Mouse (Mus musculus): Measurements from ENCODE around the gene Spint3. TPM values are rescaled to one million over a fixed set of nuclear protein-coding genes. Genes with fewer than 3 reads are reported as not detected.

Gene Spint3
- polyA plus RNA-seq, 1 experiment: not detected

GRCm38 (mm10) chr2:164540652-164541427 lies 32.4 kb downstream of the Spint3 start:
- H3K4me3 ChIP-seq (ENCODE audit: insufficient read depth, low read depth, low read length): no peak overlapping the region
- no peak overlapping the region for H3K27ac ChIP-seq (replicated peaks; ENCODE audit: low read depth, low read length)
- H3K4me1 ChIP-seq (ENCODE audit: control insufficient read depth, insufficient read depth, insufficient read length, low read length): no peaks in the 10 kb centered on the region

DNA sequence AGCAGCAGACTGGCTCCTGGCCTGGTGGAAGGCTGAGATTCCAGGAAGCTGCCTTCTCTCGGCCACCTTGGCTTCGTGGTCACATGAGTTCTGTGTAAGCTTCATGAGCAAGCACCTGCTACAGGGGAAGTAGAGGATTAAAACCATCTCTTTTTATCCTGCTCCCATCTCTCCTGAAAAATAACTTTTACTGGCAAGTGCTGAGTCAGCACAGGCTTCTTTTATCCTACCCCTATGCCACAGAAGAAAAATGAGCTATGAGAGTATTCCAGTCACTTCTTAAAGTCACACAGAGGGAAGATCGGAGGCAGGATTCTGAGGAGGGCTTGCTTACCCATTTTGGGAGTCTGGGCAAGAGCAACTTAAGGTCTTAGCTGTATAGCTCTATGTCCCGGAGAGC lies 36.3 kb downstream of the Spint3 start:
- Histone ChIP-seq H3K4me1 (ENCODE audit: control insufficient read depth, insufficient read depth, insufficient read length, low read length) (no peaks in the 10 kb centered on the region), H3K27ac (replicated peaks; ENCODE audit: low read depth, low read length) (no peak overlapping the region), H3K4me3 (ENCODE audit: insufficient read depth, low read depth, low read length) (no peak overlapping the region)

- H3K27ac ChIP-seq (replicated peaks; ENCODE audit: low read depth, low read length): no peak overlapping the region
- H3K4me3 ChIP-seq (ENCODE audit: insufficient read depth, low read depth, low read length): no peak overlapping the region
- H3K4me1 ChIP-seq (ENCODE audit: control insufficient read depth, insufficient read depth, insufficient read length, low read length): no peaks in the 10 kb centered on the region
Measured at GRCm38 (mm10) chr2:164534315-164534714, 38.9 kb downstream of the Spint3 start.

DNA sequence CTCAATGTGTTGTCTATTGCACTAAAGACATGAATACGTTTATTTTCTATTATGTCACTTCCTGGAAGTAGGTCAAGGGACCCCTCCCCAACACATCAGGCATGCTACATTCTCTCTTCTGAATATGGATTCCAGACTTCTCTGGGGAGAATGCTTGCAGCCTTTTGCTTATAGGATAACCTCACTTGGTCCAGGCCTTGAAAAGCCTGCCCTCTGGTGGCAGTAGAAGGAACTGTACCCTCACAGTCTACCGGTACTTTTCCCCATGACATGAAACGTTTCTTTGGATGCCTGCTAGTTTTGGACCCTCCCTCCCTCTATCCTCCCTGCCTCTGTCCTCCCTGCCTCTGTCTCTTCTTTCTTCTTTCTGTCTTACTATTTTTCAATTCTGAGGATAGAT lies 42.1 kb downstream of the Spint3 start:
- no peak overlapping the region for H3K4me3 ChIP-seq (ENCODE audit: insufficient read depth, low read depth, low read length)
- no peak overlapping the region for H3K27ac ChIP-seq (replicated peaks; ENCODE audit: low read depth, low read length)
- H3K4me1 ChIP-seq (ENCODE audit: control insufficient read depth, insufficient read depth, insufficient read length, low read length): no peaks in the 10 kb centered on the region

- Histone ChIP-seq H3K4me3 (ENCODE audit: insufficient read depth, low read depth, low read length) (no peak overlapping the region), H3K27ac (replicated peaks; ENCODE audit: low read depth, low read length) (no peak overlapping the region), H3K4me1 (ENCODE audit: control insufficient read depth, insufficient read depth, insufficient read length, low read length) (no peaks in the 10 kb centered on the region)
Measured at GRCm38 (mm10) chr2:164528557-164528956, 44.7 kb downstream of the Spint3 start.

DNA sequence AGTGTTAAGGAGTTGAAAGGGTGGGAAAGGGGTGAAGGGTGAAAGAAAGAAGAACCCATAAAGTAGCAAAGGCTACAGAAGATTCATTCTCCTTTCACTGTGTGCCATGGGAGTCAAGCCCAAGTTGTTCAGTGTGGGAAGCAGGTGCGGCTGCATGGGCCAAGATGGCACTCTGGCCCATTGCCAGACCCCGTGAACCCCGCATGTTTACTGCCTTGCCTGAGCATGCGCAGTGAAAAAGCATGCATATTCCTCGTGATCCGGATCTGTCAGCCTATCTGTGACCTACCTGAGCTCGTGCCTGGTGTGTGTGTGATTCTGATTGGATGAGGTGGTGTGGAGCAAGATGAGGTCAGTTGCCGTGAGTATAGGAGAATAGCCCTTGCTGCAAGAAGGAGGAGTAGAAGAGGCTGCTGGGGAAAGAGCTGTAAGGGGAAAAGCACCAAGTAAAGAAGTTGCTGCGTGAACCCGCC lies 49.9 kb downstream of the Spint3 start:
- H3K4me3 ChIP-seq (ENCODE audit: insufficient read depth, low read depth, low read length): no peak overlapping the region
- no peak overlapping the region for H3K27ac ChIP-seq (replicated peaks; ENCODE audit: low read depth, low read length)
- H3K4me1 ChIP-seq (ENCODE audit: control insufficient read depth, insufficient read depth, insufficient read length, low read length): no peaks in the 10 kb centered on the region

GRCm38 (mm10) chr2:164522280-164522679 lies 51.0 kb downstream of the Spint3 start:
- Histone ChIP-seq H3K4me3 (ENCODE audit: insufficient read depth, low read depth, low read length) (no peak overlapping the region), H3K27ac (replicated peaks; ENCODE audit: low read depth, low read length) (no peak overlapping the region), H3K4me1 (ENCODE audit: control insufficient read depth, insufficient read depth, insufficient read length, low read length) (no peaks in the 10 kb centered on the region)

GRCm38 (mm10) chr2:164521841-164522240 lies 51.4 kb downstream of the Spint3 start:
- Histone ChIP-seq H3K4me3 (ENCODE audit: insufficient read depth, low read depth, low read length) (no peak overlapping the region), H3K27ac (replicated peaks; ENCODE audit: low read depth, low read length) (no peak overlapping the region), H3K4me1 (ENCODE audit: control insufficient read depth, insufficient read depth, insufficient read length, low read length) (no peaks in the 10 kb centered on the region)

GRCm38 (mm10) chr2:164520782-164521181 lies 52.5 kb downstream of the Spint3 start:
- Histone ChIP-seq H3K27ac (replicated peaks; ENCODE audit: low read depth, low read length) (no peak overlapping the region), H3K4me1 (ENCODE audit: control insufficient read depth, insufficient read depth, insufficient read length, low read length) (no peaks in the 10 kb centered on the region), H3K4me3 (ENCODE audit: insufficient read depth, low read depth, low read length) (no peak overlapping the region)

Other genes with a start within 250 kb of the Spint3 start
- not detected in 2 replicates for gene Svs5, start 240.7 kb downstream of the Spint3 start, polyA plus RNA-seq (2012; ENCODE audit: insufficient read depth, insufficient read length, missing spikeins)
- gene Slpi, start 184.4 kb downstream of the Spint3 start, polyA plus RNA-seq (2012; ENCODE audit: insufficient read depth, insufficient read length, missing spikeins): 2.6 TPM in 1 of 2 replicates, not detected in the other
- gene Rbpjl, start 170.3 kb downstream of the Spint3 start, polyA plus RNA-seq (2012; ENCODE audit: insufficient read depth, insufficient read length, missing spikeins): not detected in 2 replicates
- gene Matn4, start 168.3 kb downstream of the Spint3 start, polyA plus RNA-seq (2012; ENCODE audit: insufficient read depth, insufficient read length, missing spikeins): 0.52 TPM in 1 of 2 replicates, not detected in the other
- 34.7 and 37.6 TPM in 2 replicates for gene Sdc4, start 129.6 kb downstream of the Spint3 start, polyA plus RNA-seq (2012; ENCODE audit: insufficient read depth, insufficient read length, missing spikeins)
- gene Sys1, start 116.5 kb downstream of the Spint3 start, polyA plus RNA-seq (2012; ENCODE audit: insufficient read depth, insufficient read length, missing spikeins): 24.4 and 27.2 TPM in 2 replicates
- 2.4 TPM in 1 of 2 replicates, not detected in the other for gene Gm20458, start 112.5 kb downstream of the Spint3 start, polyA plus RNA-seq (2012; ENCODE audit: insufficient read depth, insufficient read length, missing spikeins)
- not detected in 2 replicates for gene Trp53tg5, start 99.7 kb downstream of the Spint3 start, polyA plus RNA-seq (2012; ENCODE audit: insufficient read depth, insufficient read length, missing spikeins)
- 23.0 and 26.8 TPM in 2 replicates for gene Dbndd2, start 87.4 kb downstream of the Spint3 start, polyA plus RNA-seq (2012; ENCODE audit: insufficient read depth, insufficient read length, missing spikeins)
- gene Pigt, start 75.9 kb downstream of the Spint3 start, polyA plus RNA-seq (2012; ENCODE audit: insufficient read depth, insufficient read length, missing spikeins): 15.7 and 21.6 TPM in 2 replicates
- gene Wfdc2, start 11.0 kb downstream of the Spint3 start, polyA plus RNA-seq (2012; ENCODE audit: insufficient read depth, insufficient read length, missing spikeins): not detected in 2 replicates
- gene Wfdc6a, start 12.0 kb upstream of the Spint3 start, polyA plus RNA-seq (2012; ENCODE audit: insufficient read depth, insufficient read length, missing spikeins): not detected in 2 replicates
- gene Eppin, start 20.1 kb upstream of the Spint3 start, polyA plus RNA-seq (2012; ENCODE audit: insufficient read depth, insufficient read length, missing spikeins): not detected in 2 replicates
- gene Wfdc6b, start 40.1 kb upstream of the Spint3 start, polyA plus RNA-seq (2012; ENCODE audit: insufficient read depth, insufficient read length, missing spikeins): not detected in 2 replicates
- gene Wfdc8, start 40.2 kb upstream of the Spint3 start, polyA plus RNA-seq (2012; ENCODE audit: insufficient read depth, insufficient read length, missing spikeins): not detected in 2 replicates
- gene Wfdc16, start 65.3 kb upstream of the Spint3 start, polyA plus RNA-seq (2012; ENCODE audit: insufficient read depth, insufficient read length, missing spikeins): not detected in 2 replicates
- not detected in 2 replicates for gene Wfdc10, start 82.6 kb upstream of the Spint3 start, polyA plus RNA-seq (2012; ENCODE audit: insufficient read depth, insufficient read length, missing spikeins)
- gene Wfdc9, start 83.1 kb upstream of the Spint3 start, polyA plus RNA-seq (2012; ENCODE audit: insufficient read depth, insufficient read length, missing spikeins): not detected in 2 replicates
- not detected in 2 replicates for gene Wfdc11, start 100.6 kb upstream of the Spint3 start, polyA plus RNA-seq (2012; ENCODE audit: insufficient read depth, insufficient read length, missing spikeins)
- gene Wfdc13, start 111.6 kb upstream of the Spint3 start, polyA plus RNA-seq (2012; ENCODE audit: insufficient read depth, insufficient read length, missing spikeins): not detected in 2 replicates
- gene Spint4, start 125.0 kb upstream of the Spint3 start, polyA plus RNA-seq (2012; ENCODE audit: insufficient read depth, insufficient read length, missing spikeins): not detected in 2 replicates
- gene Spint5, start 141.8 kb upstream of the Spint3 start, polyA plus RNA-seq (2012; ENCODE audit: insufficient read depth, insufficient read length, missing spikeins): not detected in 2 replicates
- not detected in 2 replicates for gene Wfdc3, start 172.5 kb upstream of the Spint3 start, polyA plus RNA-seq (2012; ENCODE audit: insufficient read depth, insufficient read length, missing spikeins)
- gene Dnttip1, start 172.5 kb upstream of the Spint3 start, polyA plus RNA-seq (2012; ENCODE audit: insufficient read depth, insufficient read length, missing spikeins): 12.7 and 16.6 TPM in 2 replicates
- gene Ube2c, start 196.4 kb upstream of the Spint3 start, polyA plus RNA-seq (2012; ENCODE audit: insufficient read depth, insufficient read length, missing spikeins): 1.4 and 3.8 TPM in 2 replicates
- gene Tnnc2, start 206.5 kb upstream of the Spint3 start, polyA plus RNA-seq (2012; ENCODE audit: insufficient read depth, insufficient read length, missing spikeins): 204 and 410 TPM in 2 replicates
- gene Snx21, start 212.4 kb upstream of the Spint3 start, polyA plus RNA-seq (2012; ENCODE audit: insufficient read depth, insufficient read length, missing spikeins): 28.2 and 36.8 TPM in 2 replicates
- 15.5 and 16.3 TPM in 2 replicates for gene Acot8, start 231.4 kb upstream of the Spint3 start, polyA plus RNA-seq (2012; ENCODE audit: insufficient read depth, insufficient read length, missing spikeins)
- 1.5 and 3.6 TPM in 2 replicates for gene Zswim3, start 231.6 kb upstream of the Spint3 start, polyA plus RNA-seq (2012; ENCODE audit: insufficient read depth, insufficient read length, missing spikeins)
- 4.1 and 5.3 TPM in 2 replicates for gene Zswim1, start 249.2 kb upstream of the Spint3 start, polyA plus RNA-seq (2012; ENCODE audit: insufficient read depth, insufficient read length, missing spikeins)